Mouse (Mus musculus): ENCODE data around the gene Stx11. TPM values are rescaled to one million over a fixed set of nuclear protein-coding genes. Genes with fewer than 3 reads are reported as not detected.
A peak's percentile ranks its signal among the peaks of the same experiment; 100 is the strongest.
"Not testable (repeated sequence)": the region's sequence is repeated elsewhere in the genome, so short reads cannot be mapped to it uniquely, and the experiment has no call there.

The Stx11 gene
- polyA plus RNA-seq, 1 experiment from 2014 or later = 2.3 TPM

- no peak overlapping the region for H3K4me2 ChIP-seq (replicated peaks; ENCODE audit: low read depth, low read length)
- H3K4me3 ChIP-seq (ENCODE audit: low read length) = no peak overlapping the region
- H3K9me3 ChIP-seq (ENCODE audit: low read length) = peaks cover 3% of the 10 kb centered on the region; the same call in 1 of the 2 replicates
- no peak overlapping the region for H3K27ac ChIP-seq (ENCODE audit: low read length)
- ATAC-seq (ENCODE audit: low FRiP score, low TSS enrichment) = no peak
- H3K9ac ChIP-seq (replicated peaks; ENCODE audit: low read length) = no peak overlapping the region
- H3K4me1 ChIP-seq (ENCODE audit: insufficient read depth, low read length) = no peaks in the 10 kb centered on the region
- H3K36me3 ChIP-seq (ENCODE audit: insufficient read depth, low read length) = no peaks in the 10 kb centered on the region
- no peaks in the 10 kb centered on the region for H3K27me3 ChIP-seq (ENCODE audit: insufficient read depth, low read length)
These were observed 1.9 kb downstream of the Stx11 start for GRCm38 (mm10) chr10:12962238-12962637.

GRCm38 (mm10) chr10:12961546-12961945 is 2.6 kb downstream of the Stx11 start:
- Histone ChIP-seq H3K9me3 (ENCODE audit: low read length) (peaks cover 3% of the 10 kb centered on the region; the same call in 1 of the 2 replicates), H3K9ac (replicated peaks; ENCODE audit: low read length) (no peak overlapping the region), H3K27me3 (ENCODE audit: insufficient read depth, low read length) (no peaks in the 10 kb centered on the region), H3K4me3 (ENCODE audit: low read length) (no peak overlapping the region), H3K4me2 (replicated peaks; ENCODE audit: low read depth, low read length) (no peak overlapping the region), H3K27ac (ENCODE audit: low read length) (no peak overlapping the region), H3K36me3 (ENCODE audit: insufficient read depth, low read length) (no peaks in the 10 kb centered on the region), H3K4me1 (ENCODE audit: insufficient read depth, low read length) (no peaks in the 10 kb centered on the region)
- ATAC-seq (ENCODE audit: low FRiP score, low TSS enrichment) = no peak
- 84% methylated on average over 8 of the region's 8 CpGs for WGBS

- no peaks in the 10 kb centered on the region for H3K36me3 ChIP-seq (ENCODE audit: insufficient read depth, low read length)
- H3K4me2 ChIP-seq (replicated peaks; ENCODE audit: low read depth, low read length) = no peak overlapping the region
- H3K27me3 ChIP-seq (ENCODE audit: insufficient read depth, low read length) = no peaks in the 10 kb centered on the region
- no peak for ATAC-seq (ENCODE audit: low FRiP score, low TSS enrichment)
- H3K9ac ChIP-seq (replicated peaks; ENCODE audit: low read length) = no peak overlapping the region
- 79% methylated on average over 4 of the region's 4 CpGs for WGBS
- no peaks in the 10 kb centered on the region for H3K4me1 ChIP-seq (ENCODE audit: insufficient read depth, low read length)
- H3K4me3 ChIP-seq (ENCODE audit: low read length) = no peak overlapping the region
- H3K27ac ChIP-seq (ENCODE audit: low read length) = no peak overlapping the region
- H3K9me3 ChIP-seq (ENCODE audit: low read length) = peaks cover 3% of the 10 kb centered on the region; the same call in 1 of the 2 replicates
These were observed 6.8 kb downstream of the Stx11 start for GRCm38 (mm10) chr10:12957271-12957670.

- WGBS = 44% methylated on average over 1 of the region's 1 CpGs
- H3K9me3 ChIP-seq (ENCODE audit: low read length) = peaks cover 3% of the 10 kb centered on the region; the same call in 1 of the 2 replicates
- ATAC-seq (ENCODE audit: low FRiP score, low TSS enrichment) = no peak
These were observed 8.3 kb downstream of the Stx11 start for GRCm38 (mm10) chr10:12955831-12956230.

GRCm38 (mm10) chr10:12951358-12951757 is 12.7 kb downstream of the Stx11 start:
- H3K27me3 ChIP-seq (ENCODE audit: insufficient read depth, low read length); H3K27ac ChIP-seq (ENCODE audit: low read length); H3K4me2 ChIP-seq (replicated peaks; ENCODE audit: low read depth, low read length); H3K4me1 ChIP-seq (ENCODE audit: insufficient read depth, low read length); H3K9ac ChIP-seq (replicated peaks; ENCODE audit: low read length); ATAC-seq (ENCODE audit: low FRiP score, low TSS enrichment); H3K4me3 ChIP-seq (ENCODE audit: low read length); H3K9me3 ChIP-seq (ENCODE audit: low read length); H3K36me3 ChIP-seq (ENCODE audit: insufficient read depth, low read length): not testable (repeated sequence)
- WGBS = 56% methylated on average over 4 of the region's 4 CpGs

More at GRCm38 (mm10) chr10:12955831-12956230, 8.3 kb downstream of the Stx11 start:
- no peak overlapping the region for H3K9ac ChIP-seq (replicated peaks; ENCODE audit: low read length)
- H3K4me2 ChIP-seq (replicated peaks; ENCODE audit: low read depth, low read length) = no peak overlapping the region
- H3K27ac ChIP-seq (ENCODE audit: low read length) = no peak overlapping the region
- H3K36me3 ChIP-seq (ENCODE audit: insufficient read depth, low read length) = no peaks in the 10 kb centered on the region
- no peak overlapping the region for H3K4me3 ChIP-seq (ENCODE audit: low read length)
- no peaks in the 10 kb centered on the region for H3K27me3 ChIP-seq (ENCODE audit: insufficient read depth, low read length)
- no peaks in the 10 kb centered on the region for H3K4me1 ChIP-seq (ENCODE audit: insufficient read depth, low read length)

- H3K4me3 ChIP-seq (ENCODE audit: low read length) = no peak overlapping the region
- H3K27me3 ChIP-seq (ENCODE audit: insufficient read depth, low read length) = no peaks in the 10 kb centered on the region
- no peaks in the 10 kb centered on the region for H3K9me3 ChIP-seq (ENCODE audit: low read length)
- 47% methylated on average over 7 of the region's 7 CpGs for WGBS
- H3K9ac ChIP-seq (replicated peaks; ENCODE audit: low read length) = no peak overlapping the region
- H3K4me1 ChIP-seq (ENCODE audit: insufficient read depth, low read length) = no peaks in the 10 kb centered on the region
- no peaks in the 10 kb centered on the region for H3K36me3 ChIP-seq (ENCODE audit: insufficient read depth, low read length)
- H3K4me2 ChIP-seq (replicated peaks; ENCODE audit: low read depth, low read length) = no peak overlapping the region
- ATAC-seq (ENCODE audit: low FRiP score, low TSS enrichment) = no peak
- no peak overlapping the region for H3K27ac ChIP-seq (ENCODE audit: low read length)
These were observed 14.8 kb downstream of the Stx11 start for GRCm38 (mm10) chr10:12949299-12949698.

GRCm38 (mm10) chr10:12947606-12948005 is 16.5 kb downstream of the Stx11 start:
- Histone ChIP-seq H3K4me3 (ENCODE audit: low read length) (no peak overlapping the region), H3K4me2 (replicated peaks; ENCODE audit: low read depth, low read length) (no peak overlapping the region), H3K27ac (ENCODE audit: low read length) (no peak overlapping the region), H3K9ac (replicated peaks; ENCODE audit: low read length) (no peak overlapping the region), H3K27me3 (ENCODE audit: insufficient read depth, low read length) (peaks cover under 1% of the 10 kb centered on the region; the same call in 1 of the 2 replicates), H3K9me3 (ENCODE audit: low read length) (no peaks in the 10 kb centered on the region), H3K36me3 (ENCODE audit: insufficient read depth, low read length) (no peaks in the 10 kb centered on the region), H3K4me1 (ENCODE audit: insufficient read depth, low read length) (no peaks in the 10 kb centered on the region)
- 91% methylated on average over 3 of the region's 3 CpGs for WGBS
- no peak for ATAC-seq (ENCODE audit: low FRiP score, low TSS enrichment)

GRCm38 (mm10) chr10:12941018-12941761 is 22.9 kb downstream of the Stx11 start:
- peak; percentile 86 for ATAC-seq (ENCODE audit: low FRiP score, low TSS enrichment)
- H3K36me3 ChIP-seq (ENCODE audit: insufficient read depth, low read length) = no peaks in the 10 kb centered on the region
- 10% methylated on average over 63 of the region's 63 CpGs for WGBS
- 0 out of 2 replicates have a peak, but pooled peaks cover 4% of the 10 kb centered on the region for H3K4me1 ChIP-seq (ENCODE audit: insufficient read depth, low read length)
- no peaks in the 10 kb centered on the region for H3K9me3 ChIP-seq (ENCODE audit: low read length)
- no peak overlapping the region for H3K27ac ChIP-seq (ENCODE audit: low read length)
- H3K4me2 ChIP-seq (replicated peaks; ENCODE audit: low read depth, low read length) = peak overlapping the region; percentile 76
- H3K9ac ChIP-seq (replicated peaks; ENCODE audit: low read length) = peak overlapping the region; percentile 57
- H3K4me3 ChIP-seq (ENCODE audit: low read length) = peak overlapping the region; percentile 47
- peaks cover 28% of the 10 kb centered on the region for H3K27me3 ChIP-seq (ENCODE audit: insufficient read depth, low read length)

DNA sequence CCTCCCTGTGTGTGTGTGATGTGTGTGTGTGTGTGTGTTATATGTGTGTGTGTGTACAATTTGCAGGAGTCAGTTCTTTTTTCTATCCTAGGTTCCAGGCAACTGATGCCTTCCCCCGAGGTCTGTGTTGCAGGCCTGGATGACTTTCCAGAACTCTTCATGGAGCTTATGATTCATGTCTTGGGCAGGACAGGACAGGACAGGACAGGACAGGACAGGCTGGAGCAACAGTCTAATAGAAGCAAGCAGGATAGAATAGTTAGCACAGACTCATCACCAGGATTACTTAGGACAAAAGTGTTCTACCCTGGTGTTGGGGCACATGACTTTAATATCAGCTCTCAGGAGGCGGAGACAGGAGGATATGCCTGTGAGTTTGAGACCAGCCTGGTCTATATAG is 25.3 kb downstream of the Stx11 start:
- H3K9ac ChIP-seq (replicated peaks; ENCODE audit: low read length) = no peak overlapping the region
- no peaks in the 10 kb centered on the region for H3K36me3 ChIP-seq (ENCODE audit: insufficient read depth, low read length)
- no peak for ATAC-seq (ENCODE audit: low FRiP score, low TSS enrichment)
- peaks cover 28% of the 10 kb centered on the region for H3K27me3 ChIP-seq (ENCODE audit: insufficient read depth, low read length)
- H3K4me3 ChIP-seq (ENCODE audit: low read length) = no peak overlapping the region
- no peak overlapping the region for H3K4me2 ChIP-seq (replicated peaks; ENCODE audit: low read depth, low read length)
- no peaks in the 10 kb centered on the region for H3K9me3 ChIP-seq (ENCODE audit: low read length)
- WGBS = 82% methylated on average over 2 of the region's 2 CpGs
- 0 out of 2 replicates have a peak, but pooled peaks cover 4% of the 10 kb centered on the region for H3K4me1 ChIP-seq (ENCODE audit: insufficient read depth, low read length)
- no peak overlapping the region for H3K27ac ChIP-seq (ENCODE audit: low read length)

GRCm38 (mm10) chr10:12936079-12936478 is 28.0 kb downstream of the Stx11 start:
- no peaks in the 10 kb centered on the region for H3K4me1 ChIP-seq (ENCODE audit: insufficient read depth, low read length)
- ATAC-seq (ENCODE audit: low FRiP score, low TSS enrichment) = no peak
- no peak overlapping the region for H3K27ac ChIP-seq (ENCODE audit: low read length)
- no peaks in the 10 kb centered on the region for H3K9me3 ChIP-seq (ENCODE audit: low read length)
- no peak overlapping the region for H3K9ac ChIP-seq (replicated peaks; ENCODE audit: low read length)
- no peaks in the 10 kb centered on the region for H3K36me3 ChIP-seq (ENCODE audit: insufficient read depth, low read length)
- H3K4me3 ChIP-seq (ENCODE audit: low read length) = no peak overlapping the region
- H3K27me3 ChIP-seq (ENCODE audit: insufficient read depth, low read length) = peaks cover 12% of the 10 kb centered on the region
- 91% methylated on average over 7 of the region's 7 CpGs for WGBS
- H3K4me2 ChIP-seq (replicated peaks; ENCODE audit: low read depth, low read length) = no peak overlapping the region
